Mouse (Mus musculus) layer of hippocampus, adult 9-10 months (tissue): ENCODE measurements around the gene Mov10.
"Not testable (repeated sequence)": the region's sequence is repeated elsewhere in the genome, so short reads cannot be mapped to it uniquely, and the experiment has no call there.

Experiments used
- DNase-seq: peaks from one replicate; pipeline ENCODE4 v3.0.0; 2022; ENCODE audit warnings: low spot score

Mov10 gene

DNA sequence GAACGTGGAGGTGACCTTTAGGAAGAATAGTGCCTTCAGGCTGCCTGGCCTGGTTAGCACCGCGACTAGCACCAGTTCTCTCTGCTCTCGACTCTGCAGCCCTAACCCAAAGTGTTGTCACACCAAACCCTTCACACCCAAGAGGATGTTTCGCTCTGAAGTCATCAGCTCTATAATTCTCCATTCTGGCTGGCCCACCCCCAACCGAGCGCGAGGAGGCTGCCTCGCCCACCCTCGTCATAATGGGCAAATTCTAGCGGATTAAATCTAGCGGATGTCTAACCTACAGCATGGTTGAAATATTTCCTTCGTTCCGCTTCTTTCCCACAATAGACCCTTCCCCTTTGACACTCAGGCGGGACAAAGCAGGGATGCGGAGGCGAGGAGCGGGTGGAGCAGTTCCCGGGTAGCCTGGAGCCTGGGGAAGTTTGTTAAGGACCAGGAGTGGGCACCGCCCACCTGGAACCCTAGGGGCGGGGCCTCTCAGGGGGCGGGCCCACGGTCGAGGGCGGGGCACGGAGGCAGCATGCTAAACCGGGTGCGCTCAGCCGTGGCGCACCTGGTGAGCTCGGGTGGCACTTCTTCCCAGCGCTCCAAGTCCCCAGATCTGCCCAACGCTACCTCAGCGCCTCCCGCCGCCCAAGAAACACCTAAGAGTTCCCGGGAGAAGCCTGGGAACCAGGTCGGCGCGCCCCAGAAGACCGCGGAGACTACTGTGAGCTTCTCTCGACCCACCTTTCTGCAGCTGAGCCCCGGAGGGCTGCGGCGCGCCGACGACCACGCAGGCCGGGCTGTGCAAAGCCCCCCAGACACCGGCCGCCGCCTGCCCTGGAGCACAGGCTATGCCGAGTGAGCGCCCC, 37.6 kb downstream of the Mov10 start, which contains the start of gene Ppm1j:
Gene Ppm1j, plus strand, starts transcription at position 496 of the 860 bp plus-strand sequence.
- no peak for DNase-seq

- no peak for DNase-seq
Measured at GRCm38 (mm10) chr3:104779949-104780348, 38.4 kb downstream of the Mov10 start.

DNA sequence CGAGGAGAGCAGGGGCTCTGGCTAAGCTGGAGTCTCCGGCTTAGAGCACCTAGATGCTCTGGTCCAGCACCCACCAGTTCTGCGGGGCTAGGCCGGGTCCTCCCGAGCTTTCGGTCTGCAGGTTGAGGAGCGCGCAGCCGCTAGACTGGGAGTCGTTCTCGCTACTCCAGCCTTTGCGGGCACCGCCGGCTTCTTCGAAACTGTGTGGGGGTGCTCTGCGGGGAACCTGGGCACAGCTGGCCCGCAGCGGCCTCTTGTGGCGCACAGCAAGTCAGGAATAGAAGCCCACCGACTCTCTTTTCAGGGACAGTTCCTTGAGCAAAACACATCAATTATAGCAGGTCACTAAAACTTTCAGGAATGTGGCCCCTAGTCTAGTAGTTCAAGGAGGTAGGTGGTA, 41.0 kb downstream of the Mov10 start:
- no peak for DNase-seq

DNA sequence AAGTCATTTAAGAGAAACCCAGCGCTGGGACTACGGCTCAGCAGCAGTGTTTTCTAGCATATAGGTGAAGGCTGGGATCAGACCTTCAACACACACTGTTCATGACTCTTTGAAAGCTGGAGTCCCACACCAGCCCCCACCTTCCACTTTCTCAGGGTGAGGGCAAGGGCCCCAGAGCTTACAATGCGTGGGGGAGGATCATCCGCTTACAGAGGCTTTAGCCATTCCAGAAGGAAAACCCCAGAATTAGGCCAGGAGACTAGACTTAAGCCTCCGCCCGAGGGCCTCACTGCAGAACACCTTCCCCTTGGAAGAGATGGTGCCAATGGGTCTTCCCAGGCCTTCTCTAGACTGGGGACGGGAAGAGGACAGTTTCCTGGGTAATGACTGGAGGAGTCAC, 45.1 kb downstream of the Mov10 start:
- DNase-seq: no peak

DNA sequence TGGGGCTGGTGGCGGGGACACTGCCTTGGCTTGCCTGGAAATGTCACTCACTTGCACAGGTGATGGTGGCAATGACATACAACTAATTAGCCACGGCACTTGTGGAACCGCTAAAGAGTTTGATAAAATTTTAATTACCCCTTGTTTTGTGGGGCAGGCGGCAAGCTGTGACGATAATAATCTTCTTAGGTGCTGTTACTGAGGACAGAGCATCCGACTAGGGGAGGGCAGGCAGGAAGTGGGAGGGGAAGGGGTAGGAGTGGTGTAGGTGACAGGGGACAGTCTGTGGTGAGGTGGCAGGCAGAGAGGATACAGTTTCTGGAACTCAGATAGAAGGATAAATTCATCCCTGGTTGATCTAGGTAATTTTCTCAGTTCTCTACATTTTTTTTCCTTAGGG, 46.9 kb downstream of the Mov10 start:
- no peak for DNase-seq

DNA sequence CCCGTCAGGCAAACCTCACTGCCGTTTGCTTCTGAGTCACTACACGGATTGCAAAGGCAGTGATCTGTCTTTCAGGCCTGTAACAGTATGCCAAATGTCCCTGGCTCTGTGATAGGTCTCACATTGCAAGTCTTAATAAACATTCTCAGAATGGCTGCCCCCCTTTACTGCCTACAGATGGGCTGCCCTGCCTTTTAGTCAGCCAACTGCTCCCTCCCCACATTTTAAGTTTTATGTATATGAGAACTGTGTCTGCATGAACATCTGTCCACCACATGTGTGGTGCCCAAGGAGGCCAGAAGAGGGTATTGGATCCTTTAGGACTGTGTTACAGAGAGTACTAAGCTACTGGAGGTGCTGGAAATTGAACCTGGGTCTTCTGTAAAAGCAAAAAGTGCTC, 47.4 kb downstream of the Mov10 start:
- no peak for DNase-seq

GRCm38 (mm10) chr3:104770035-104770434, 48.3 kb downstream of the Mov10 start:
- no peak for DNase-seq

DNA sequence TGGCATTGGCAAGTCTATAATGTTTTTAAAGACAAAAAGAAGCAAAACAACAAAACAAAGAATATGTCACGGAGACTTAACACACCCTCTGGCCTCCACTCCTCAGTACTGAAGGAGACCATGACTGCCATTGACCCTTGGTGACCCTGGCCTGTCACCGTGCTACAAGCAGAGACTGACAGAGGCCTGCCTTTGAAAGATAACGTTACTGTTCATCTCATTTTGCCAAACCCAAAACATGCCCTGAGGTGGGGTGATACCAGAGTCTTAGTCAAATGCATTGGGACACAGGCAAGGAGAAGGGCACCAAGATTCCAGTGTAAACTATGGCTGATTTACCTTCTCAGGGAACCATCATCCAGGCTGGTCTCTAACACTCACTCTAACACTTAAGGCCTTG, 49.2 kb downstream of the Mov10 start:
- no peak for DNase-seq

DNA sequence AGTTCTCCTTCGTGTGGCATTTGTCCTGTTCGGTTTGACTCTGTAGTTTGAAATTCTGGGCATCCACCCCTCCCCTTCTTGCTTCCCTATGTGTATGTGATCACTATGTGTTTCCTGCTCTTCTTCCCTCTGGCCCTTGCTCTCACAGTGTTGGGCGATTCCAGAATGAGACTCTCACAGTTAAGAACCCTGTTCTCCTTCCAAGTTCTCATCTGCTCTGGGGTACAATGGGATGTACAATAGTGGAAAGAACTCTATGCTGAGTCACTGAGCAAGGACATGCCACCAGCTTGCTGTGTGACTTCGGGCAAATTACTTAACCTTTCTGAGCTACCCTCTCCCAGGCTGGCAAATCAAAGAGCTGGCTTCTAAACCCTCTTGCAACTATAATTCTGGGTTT, 50.6 kb downstream of the Mov10 start:
- DNase-seq: no peak

DNA sequence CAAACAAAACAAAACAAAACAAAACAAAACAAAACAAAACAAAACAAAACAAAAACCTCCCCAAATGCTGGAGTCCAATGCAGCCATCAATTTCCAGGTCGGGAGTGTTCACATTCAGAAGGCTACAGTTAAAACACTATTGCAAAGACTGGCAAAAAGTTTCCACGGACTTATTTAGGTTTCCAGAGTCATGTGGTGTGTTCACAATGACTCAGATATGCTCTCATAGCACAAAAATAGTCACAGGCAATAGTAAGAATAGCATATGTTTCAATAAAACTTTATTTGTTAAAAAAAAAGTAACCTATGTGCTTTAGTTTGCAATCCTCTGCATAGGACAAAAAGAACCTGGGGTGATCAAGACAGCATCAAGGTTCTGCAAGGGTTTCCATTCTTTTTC, 51.2 kb downstream of the Mov10 start:
- no peak for DNase-seq

DNA sequence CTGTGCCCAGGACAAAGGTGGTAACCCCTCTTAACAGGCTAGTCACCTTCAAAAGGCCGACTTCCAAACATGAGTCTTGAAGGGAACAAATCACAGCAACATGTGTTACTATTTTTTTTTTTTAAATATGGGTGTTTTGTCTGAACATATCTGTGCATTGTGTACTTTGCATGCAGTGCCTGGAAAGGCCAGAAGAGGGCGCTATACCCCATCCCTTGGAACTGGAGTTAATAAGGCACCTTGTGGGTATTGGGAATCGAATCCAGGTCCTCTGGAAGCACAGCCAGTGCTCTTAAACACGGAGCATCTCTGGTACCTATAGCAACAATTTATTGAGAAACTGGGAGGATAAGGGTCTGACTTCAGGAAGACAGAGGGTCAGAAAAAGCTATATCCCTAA, 53.3 kb downstream of the Mov10 start:
- DNase-seq: no peak

- DNase-seq: not testable (repeated sequence)
Measured at GRCm38 (mm10) chr3:104762103-104762863, 56.1 kb downstream of the Mov10 start.

DNA sequence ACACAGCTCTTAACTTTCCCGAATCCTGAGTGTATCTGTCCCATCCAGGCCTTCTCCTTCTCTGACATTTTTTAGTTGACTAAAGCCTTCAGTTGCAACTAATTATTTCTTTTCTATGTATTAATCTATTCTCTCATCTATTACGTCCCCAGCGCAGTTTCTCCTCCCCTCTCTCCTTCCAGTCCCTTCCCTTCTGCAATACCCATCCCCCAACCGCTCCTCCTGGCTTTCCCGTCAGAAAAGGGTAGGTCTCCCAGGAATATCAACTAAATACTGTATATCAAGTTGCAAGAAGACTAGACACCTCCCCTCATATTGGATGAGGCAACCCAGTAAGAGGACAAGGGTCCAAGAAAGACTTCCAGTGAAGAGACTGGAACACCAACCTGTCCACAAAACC, 59.5 kb downstream of the Mov10 start:
- DNase-seq: no peak

DNA sequence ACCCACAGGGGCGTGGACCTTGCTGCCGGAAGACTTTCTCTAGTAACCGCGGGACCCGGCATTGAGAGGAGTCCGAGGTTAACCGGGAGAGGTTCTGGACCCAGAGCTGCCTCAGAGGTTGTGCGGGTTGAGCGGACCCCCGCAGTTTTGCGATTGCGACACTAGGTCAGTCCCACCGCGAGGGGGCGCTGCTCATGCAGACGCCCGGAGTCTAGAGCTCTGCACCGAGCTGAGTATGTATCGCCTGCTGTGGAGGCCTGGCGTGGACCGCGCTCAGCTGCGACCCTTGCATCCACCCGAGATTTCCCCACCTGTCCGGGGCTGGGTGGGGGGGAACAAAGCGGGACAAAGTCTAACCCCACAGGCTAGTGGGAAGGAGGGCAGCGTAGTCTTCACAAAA, 60.0 kb downstream of the Mov10 start:
- DNase-seq: no peak

DNA sequence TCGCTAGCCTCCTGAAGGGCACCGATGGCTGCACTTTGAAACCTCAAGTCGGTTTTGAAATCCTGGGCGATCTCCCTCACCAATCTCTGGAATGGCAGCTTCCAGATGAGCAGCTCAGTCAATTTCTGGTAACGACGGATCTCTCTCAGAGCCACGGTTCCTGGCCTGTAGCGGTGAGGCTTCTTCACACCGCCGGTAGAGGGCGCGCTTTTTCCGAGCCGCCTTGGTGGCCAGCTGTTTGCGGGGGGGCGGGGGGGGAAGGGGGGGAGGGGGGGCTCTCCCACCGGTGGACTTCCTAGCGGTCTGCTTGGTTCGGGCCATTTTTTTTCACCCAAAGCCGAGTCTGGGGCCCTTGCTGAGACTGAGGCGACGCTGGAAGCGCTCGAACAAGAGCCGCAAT, 65.5 kb downstream of the Mov10 start:
- DNase-seq: not testable (repeated sequence)
